Mouse (Mus musculus): Measurements from ENCODE around the gene Tcf7.

- TF ChIP-seq CTCF (IDR thresholded peaks at IDR 0.05; ENCODE audit: borderline replicate concordance, control insufficient read depth, extremely low read depth, insufficient read depth, low read length, poor library complexity) (peak; percentile 38; the same call in 1 of the 2 replicates), POLR2A (IDR thresholded peaks at IDR 0.05; ENCODE audit: control insufficient read depth, extremely low read depth, insufficient read depth, low read length, poor library complexity) (peak; percentile 80)
Observed at GRCm38 (mm10) chr11:52282774-52283595, at the start of gene Tcf7.

Measured in thymus, adult 2 months (tissue).